Mouse (Mus musculus): Measurements from ENCODE around the gene Il10rb. TPM values are rescaled to one million over a fixed set of nuclear protein-coding genes. Genes with fewer than 3 reads are reported as not detected.

The Il10rb gene
- total and polyA plus RNA-seq, 3 experiments: 32.1 to 37.9 (median 36.1) TPM

DNA sequence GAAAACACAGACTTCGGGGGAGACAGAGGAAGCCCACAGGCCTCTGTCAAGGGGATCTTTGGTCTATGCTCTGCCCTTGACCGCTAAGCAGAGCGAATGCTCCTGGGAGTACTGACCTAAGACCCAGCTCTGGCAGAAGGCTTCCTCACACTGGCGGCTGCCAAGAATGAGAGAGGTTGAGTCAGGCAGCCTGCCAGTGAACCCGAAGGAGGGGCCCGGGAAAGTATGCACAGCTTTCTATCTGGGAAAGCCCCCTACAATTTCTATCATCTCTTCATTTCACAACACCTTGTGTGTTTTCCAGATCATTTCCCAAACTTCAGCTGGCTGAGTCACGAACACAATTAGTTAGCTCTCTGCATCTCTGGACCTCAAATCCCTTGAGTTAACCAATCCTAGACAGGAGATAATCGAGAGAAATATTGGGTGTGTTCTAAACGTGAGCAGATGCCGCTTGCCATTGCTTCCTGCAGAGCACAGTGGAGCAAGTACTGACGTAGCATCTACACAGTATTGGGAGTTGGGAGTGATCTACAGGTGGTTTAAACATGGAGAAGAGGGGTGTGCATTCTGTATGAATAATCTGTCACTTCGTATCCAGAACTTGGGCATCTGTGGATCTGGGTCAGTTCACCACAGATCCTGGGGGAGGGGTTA, 43.2 kb upstream of the Il10rb start:
- in situ Hi-C loops (cut with MboI; ENCODE audit: low pct_ligation_motif_present, low pct_unique_long_range_greater_than_20kb, low sequenced_read_pairs): loop anchor here (10.0 to 25.0 kb wide), 4 partner anchors 122 to 925 kb away; partner anchors contain the start of genes Ifnar1, Kcne2 and Tmem50b
- no peak overlapping the region for H3K27ac ChIP-seq (ENCODE audit: insufficient read depth, low read depth)
- H3K4me1 ChIP-seq (ENCODE audit: control insufficient read depth in 1 of 2, insufficient read depth in 2 of 2): peaks cover 26 to 57% of the 10 kb centered on the region in 2 experiments
- no peaks in the 10 kb centered on the region for H3K27me3 ChIP-seq (replicated peaks)
- no peak overlapping the region; the same call in 1 of the 2 replicates for H3K4me2 ChIP-seq (ENCODE audit: insufficient read depth, low read depth, poor library complexity, severe bottlenecking)
- no peak overlapping the region for H3K9ac ChIP-seq (ENCODE audit: insufficient read depth, low read depth)
- H3K9me3 ChIP-seq (replicated peaks; ENCODE audit: low read length): peaks cover 2% of the 10 kb centered on the region
- dilution Hi-C loops (cut with MboI; ENCODE audit: extremely low pct_ligation_motif_present, extremely low pct_unique_long_range_greater_than_20kb, low sequenced_read_pairs): no loop called here
- peak overlapping the region in 1 of 3 experiments; percentile 40 for H3K4me3 ChIP-seq (replicated peaks in 1 of 3; ENCODE audit: low read depth in 2 of 3, low read length in 2 of 3, poor library complexity in 1 of 3)
- TF ChIP-seq GABPA (IDR thresholded peaks at IDR 0.05; ENCODE audit: insufficient replicate concordance, low read depth, low read length) (no peak), RCOR1 (conservative IDR thresholded peaks at IDR 0.05; ENCODE audit: low read depth, low read length) (no peak), MEF2A (IDR thresholded peaks at IDR 0.05; ENCODE audit: borderline replicate concordance, low read depth, low read length) (no peak), CTCF (conservative IDR thresholded peaks at IDR 0.05 in 1 of 2, IDR thresholded peaks at IDR 0.05 in 1 of 2; ENCODE audit: low read depth in 2 of 2, low read length in 2 of 2) (no peak), CHD2 (IDR thresholded peaks at IDR 0.05; ENCODE audit: low read length) (no peak), POLR2A (IDR thresholded peaks at IDR 0.05; ENCODE audit: low read depth, low read length) (no peak), TCF12 (IDR thresholded peaks at IDR 0.05; ENCODE audit: low read depth, low read length) (no peak), UBTF (IDR thresholded peaks at IDR 0.05; ENCODE audit: low read depth, low read length) (no peak), EP300 (IDR thresholded peaks at IDR 0.05; ENCODE audit: low read length) (0 out of 2 replicates have a peak, but pooled peaks have one; percentile 45), SIN3A (IDR thresholded peaks at IDR 0.05; ENCODE audit: low read length) (no peak), ZC3H11A (IDR thresholded peaks at IDR 0.05; ENCODE audit: low read depth, low read length) (no peak), ZNF384 (IDR thresholded peaks at IDR 0.05; ENCODE audit: low read depth, low read length) (no peak), JUND (conservative IDR thresholded peaks at IDR 0.05; ENCODE audit: low read depth, low read length) (no peak), HCFC1 (IDR thresholded peaks at IDR 0.05; ENCODE audit: low read depth, low read length) (no peak), BHLHE40 (IDR thresholded peaks at IDR 0.05; ENCODE audit: low read depth, low read length) (peak; percentile 64), E2F4 (IDR thresholded peaks at IDR 0.05; ENCODE audit: insufficient replicate concordance, low read depth, low read length) (no peak), POLR2AphosphoS2 (IDR thresholded peaks at IDR 0.05; ENCODE audit: low read depth, low read length) (no peak), RAD21 (IDR thresholded peaks at IDR 0.05; ENCODE audit: low read depth, low read length) (no peak; the same call in 1 of the 2 replicates), PAX5 (IDR thresholded peaks at IDR 0.05; ENCODE audit: low read length) (no peak), JUN (IDR thresholded peaks at IDR 0.05; ENCODE audit: insufficient read depth, low read depth, low read length) (no peak), IRF4 (IDR thresholded peaks at IDR 0.05; ENCODE audit: low read depth, low read length) (peak; percentile 37; the same call in 1 of the 2 replicates), MAZ (IDR thresholded peaks at IDR 0.05; ENCODE audit: low read depth, low read length) (0 out of 2 replicates have a peak, but pooled peaks have one; percentile 1), NRF1 (IDR thresholded peaks at IDR 0.05; ENCODE audit: low read depth, low read length) (peak; percentile 9; the same call in 1 of the 2 replicates), ZKSCAN1 (IDR thresholded peaks at IDR 0.05; ENCODE audit: borderline replicate concordance, low read depth, low read length) (no peak), ELF1 (IDR thresholded peaks at IDR 0.05; ENCODE audit: low read depth, low read length) (no peak), ZMIZ1 (IDR thresholded peaks at IDR 0.05; ENCODE audit: low read depth, low read length) (no peak), KAT2A (IDR thresholded peaks at IDR 0.05; ENCODE audit: insufficient replicate concordance, low read length) (no peak), TBP (conservative IDR thresholded peaks at IDR 0.05; ENCODE audit: low read depth, low read length) (no peak), USF2 (conservative IDR thresholded peaks at IDR 0.05; ENCODE audit: low read depth, low read length) (no peak), MXI1 (IDR thresholded peaks at IDR 0.05; ENCODE audit: low read depth, low read length) (no peak), MAFK (IDR thresholded peaks at IDR 0.05; ENCODE audit: insufficient replicate concordance, low read length) (no peak), ETS1 (conservative IDR thresholded peaks at IDR 0.05; ENCODE audit: low read depth, low read length) (peak; percentile 12; the same call in 1 of the 2 replicates), NELFE (IDR thresholded peaks at IDR 0.05; ENCODE audit: low read depth, low read length) (no peak)
- no peaks in the 10 kb centered on the region for H3K79me2 ChIP-seq (replicated peaks; ENCODE audit: control insufficient read depth, extremely low read depth, insufficient read depth, poor library complexity, severe bottlenecking)
- no peaks in the 10 kb centered on the region for H3K36me3 ChIP-seq (replicated peaks in 1 of 2; ENCODE audit: control insufficient read depth in 1 of 2, insufficient read depth in 1 of 2, low read length in 1 of 2)
- DNase-seq (ENCODE audit: extremely low read depth): peak; percentile 44

Measured in CH12.LX (cell line).